Mouse (Mus musculus) liver, embryonic 14.5 days (tissue): ENCODE measurements at regions not wholly inside any gene's neighbourhood (a gene's known extent, or its start where the extent isn't known, plus 50 kb on each side); places are given as distances from the start of the nearest gene placed in this dataset.

Experiments
- CTCF ChIP-seq: IDR thresholded peaks from 2 replicates; pipeline ENCODE4 v1.5.1; 2016; ENCODE audit warnings: antibody characterized with exemption, low read depth, control low read depth
- EP300 ChIP-seq: IDR thresholded peaks from 2 replicates; pipeline ENCODE4 v1.6.1; 2016; ENCODE audit warnings: antibody characterized with exemption, low read depth

DNA sequence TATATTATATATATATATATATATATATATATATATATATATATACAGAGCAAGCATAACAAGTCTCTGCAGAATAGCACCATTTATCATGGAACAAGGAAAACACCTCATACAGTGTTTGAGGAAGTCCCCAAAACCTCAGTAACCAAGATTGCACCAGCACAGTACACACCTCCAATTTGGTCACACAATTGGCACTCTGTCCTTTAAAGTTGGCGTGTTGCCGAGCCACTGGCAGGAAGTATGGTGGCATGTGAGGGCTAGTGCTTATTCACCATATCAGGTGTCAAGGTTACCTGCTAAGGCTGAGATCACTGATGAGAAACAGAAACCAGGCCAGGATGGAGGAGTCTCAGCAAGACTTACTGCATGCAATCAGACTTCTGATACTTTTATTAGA, 436.0 kb upstream of the Pkdcc start:
- TF ChIP-seq CTCF (no peak), EP300 (no peak)
